Mouse (Mus musculus): ENCODE results near the gene Galnt16.

Gene Galnt16

DNA sequence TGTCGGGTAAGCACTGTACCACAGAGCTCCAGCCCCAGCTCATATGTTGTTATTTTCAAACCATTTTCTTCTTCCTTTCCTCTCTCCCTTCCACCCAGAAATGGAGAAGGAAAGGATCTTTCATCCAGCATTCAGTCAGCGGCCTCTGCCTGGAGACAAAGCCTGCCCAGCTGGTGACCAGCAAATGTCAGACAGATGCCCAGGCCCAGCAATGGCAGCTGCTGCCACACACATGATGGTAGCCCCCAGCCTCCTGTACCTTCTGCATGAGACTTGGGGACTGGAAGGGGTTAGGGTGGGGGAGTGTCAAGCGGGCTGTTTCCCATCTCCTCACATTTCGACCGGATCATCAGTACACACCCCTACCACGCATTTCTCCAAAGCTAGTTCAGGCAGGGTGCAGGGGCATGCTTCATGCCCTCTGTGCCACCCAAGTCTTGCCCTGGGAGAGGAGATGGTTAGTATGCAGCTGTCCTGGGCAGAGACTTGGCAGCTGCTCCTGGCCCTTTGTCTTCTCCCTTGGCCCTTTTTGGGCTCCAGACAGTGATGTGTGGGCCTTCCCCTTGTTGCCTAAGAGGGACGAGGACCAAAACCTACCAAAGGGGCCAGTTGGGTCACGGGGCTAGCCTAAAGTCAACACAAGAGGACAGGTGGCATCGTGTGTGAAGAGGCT is 83.7 kb downstream of the Galnt16 start:
- peak in 1 of 2 experiments; percentile 9 for DNase-seq

DNA sequence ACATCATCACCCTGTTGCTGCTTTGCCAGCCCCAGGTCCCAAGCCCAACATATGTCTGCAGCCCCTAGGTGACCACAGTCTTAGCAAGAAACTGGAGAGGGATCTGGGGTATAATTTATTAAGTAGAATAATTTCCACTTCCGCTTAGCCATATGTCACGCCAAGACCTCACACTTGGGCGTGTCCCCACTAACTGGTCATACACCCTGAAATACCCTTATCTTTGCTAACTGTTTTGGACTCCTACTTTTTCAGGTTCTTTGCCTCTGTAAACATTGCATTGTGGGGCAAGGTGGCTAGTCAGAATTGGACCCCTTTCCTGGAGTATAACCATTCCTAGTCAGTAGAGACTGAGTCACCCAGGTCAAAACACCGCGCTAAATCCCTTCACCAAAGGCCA is 84.4 kb downstream of the Galnt16 start:
- no peak for DNase-seq

DNA sequence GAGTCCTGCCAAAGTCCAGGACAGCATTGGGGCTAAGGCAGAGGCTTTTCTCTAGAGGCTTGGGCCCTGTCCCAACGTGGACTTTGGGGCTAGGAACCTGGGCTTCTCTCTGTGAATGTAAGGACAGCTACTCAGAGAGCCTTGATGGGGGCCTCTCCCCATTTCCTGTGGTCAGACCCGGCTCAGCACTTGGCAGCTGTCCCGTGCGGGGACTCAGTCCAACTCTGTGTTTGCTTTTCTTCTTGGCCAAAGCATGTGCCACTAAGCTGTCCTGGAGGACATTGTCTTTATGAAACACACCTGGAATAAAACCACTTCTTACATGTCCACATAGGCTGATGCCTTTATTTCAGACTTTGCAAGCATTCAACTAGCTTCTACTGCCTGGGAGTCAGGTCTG is 85.5 kb downstream of the Galnt16 start:
- no peak for DNase-seq

DNA sequence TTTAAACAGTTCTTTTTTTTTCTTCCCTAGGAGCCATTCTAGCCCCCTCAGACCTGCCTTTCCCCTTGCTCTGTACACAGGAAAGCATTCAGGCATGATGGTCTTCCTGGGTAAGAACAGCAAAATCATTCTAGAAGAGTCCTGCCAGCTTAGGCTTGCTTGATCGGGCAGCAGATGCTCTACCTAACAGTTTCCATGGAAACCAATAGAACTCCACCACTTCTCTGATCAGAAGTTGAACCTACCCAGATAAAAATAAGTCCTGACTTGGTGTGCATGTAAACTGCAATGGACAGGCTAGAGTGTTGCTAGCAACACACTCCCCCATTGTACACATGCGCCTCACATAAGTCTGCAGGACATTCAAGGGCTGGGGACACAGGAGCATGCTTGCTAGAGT is 86.1 kb downstream of the Galnt16 start:
- no peak for DNase-seq

DNA sequence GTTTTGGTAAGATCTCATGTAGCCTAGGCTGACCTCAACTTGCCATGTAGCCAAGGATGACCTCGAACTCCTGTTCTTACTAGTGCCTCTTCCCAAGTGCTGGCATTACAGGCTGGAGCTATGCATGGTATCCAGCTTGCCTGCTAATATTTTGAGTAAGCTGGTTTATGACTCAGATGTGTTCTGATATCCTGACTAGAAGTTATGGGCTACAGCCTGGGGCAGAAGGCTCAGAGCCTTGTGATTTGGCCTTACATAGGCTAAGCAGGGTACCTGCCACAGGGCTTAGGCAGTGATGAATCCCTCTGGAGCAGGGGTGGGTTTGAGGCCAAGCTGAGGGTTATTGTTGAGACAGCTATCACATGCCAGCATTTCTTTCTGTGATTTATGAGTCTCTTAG is 90.5 kb downstream of the Galnt16 start:
- no peak for DNase-seq

DNA sequence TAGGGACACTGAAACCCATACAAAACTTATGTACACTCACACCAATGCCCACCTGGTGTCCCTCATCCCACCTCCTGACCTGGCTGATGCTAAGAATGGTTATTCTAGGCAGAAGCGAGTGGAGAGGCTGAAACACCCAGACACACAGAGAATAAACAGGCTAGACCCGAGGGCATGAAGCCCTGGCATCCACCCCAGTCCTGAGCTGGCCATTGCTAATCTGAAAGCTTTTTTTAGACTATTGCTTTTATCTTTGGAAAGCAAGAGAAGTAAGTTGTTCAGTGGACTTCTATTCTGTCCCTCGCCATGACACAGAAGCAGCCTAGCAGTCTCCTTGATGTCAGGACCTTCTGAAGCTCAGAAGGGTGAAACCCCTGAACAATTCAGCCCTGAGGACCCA is 91.9 kb downstream of the Galnt16 start:
- no peak for DNase-seq

DNA sequence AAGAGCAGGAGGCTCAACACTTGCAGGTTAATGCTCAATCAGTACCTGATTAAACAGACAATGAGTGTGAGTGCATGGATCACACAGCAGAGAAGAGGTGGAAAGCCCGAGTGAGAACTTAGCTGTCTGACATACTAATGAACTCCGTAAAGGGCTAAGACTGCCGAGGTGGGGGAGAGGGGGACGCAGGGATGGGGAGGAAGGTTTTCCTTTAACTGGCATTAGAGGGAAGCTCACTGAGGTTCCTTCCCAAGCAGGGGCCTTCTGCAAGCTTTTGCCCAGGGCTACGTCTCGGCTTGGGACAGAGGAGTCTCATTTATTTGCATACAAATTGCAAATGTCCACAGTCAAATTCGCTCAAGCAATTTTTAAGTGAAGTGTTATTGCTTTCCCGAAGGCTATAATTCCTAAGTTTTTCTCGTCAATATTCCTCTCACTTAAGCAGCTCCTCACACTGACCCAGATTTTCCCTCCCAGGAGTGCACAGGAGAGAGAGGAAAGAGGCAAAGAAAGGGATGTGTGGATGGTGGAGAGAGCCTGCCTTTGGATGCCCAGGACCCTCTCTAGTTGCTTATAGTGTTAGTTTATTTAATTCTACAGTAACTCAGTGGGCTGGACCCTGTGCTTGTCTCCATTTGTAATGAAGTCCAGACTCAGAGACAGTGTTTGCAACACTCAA is 94.2 kb downstream of the Galnt16 start:
- no peak for DNase-seq

DNA sequence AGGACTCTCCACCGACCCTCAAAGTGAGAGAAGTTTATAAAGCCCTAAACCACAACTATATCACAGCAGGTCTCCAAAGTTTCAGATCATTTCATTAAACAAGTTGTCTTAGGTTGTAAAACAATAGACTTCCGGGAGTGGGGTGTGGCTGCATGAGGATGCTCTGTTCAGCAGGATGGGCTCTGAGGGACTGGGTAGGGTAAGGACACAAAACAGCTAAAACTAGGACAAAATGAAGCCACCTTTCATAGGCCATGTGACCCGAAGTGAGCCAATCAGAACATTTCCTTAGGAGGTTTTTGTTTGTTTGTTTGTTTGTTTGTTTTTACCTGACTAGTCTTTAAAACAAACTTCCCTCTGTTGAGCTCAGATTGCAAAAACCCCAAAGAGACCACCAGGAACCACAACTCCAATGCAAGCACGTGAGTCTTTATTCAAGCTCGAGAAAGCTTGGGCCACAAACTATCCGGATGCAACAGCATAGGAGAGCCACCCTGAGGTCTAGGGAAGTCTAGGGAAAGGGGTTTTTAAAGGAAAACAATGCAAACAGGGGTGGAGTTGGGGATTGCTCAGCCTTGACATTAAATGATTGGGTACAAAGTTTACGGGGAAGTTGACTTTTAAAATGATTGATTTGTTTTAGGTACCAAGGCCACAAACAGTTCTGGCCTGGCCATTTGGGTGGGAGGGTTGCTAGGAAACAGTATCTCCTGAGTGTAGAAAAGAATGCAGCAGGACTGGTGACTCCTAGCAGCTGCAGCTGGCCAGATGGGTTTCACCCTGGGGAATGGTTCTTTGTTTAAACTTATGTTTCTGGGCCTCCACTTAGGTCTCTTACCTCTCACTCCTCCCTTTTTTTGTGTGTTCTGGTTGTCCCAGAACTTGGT is 97.5 kb downstream of the Galnt16 start:
- DNase-seq = no peak

DNA sequence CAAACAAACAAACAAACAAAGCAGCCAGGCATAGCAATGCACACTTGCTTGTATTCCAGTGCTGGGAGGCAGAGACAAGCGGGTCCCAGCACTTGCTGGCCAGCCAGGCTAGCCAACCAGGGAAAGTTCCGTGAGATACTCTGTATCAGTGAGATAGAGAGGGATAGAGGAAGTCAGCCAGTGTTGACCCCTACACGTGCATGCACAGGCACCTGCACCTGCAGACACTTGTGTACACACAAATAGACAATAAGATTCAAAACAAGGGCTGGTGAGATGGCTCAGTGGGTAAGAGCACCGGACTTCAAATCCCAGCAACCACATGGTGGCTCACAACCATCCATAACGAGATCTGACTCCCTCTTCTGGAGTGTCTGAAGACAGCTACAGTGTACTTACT is 102.4 kb downstream of the Galnt16 start:
- DNase-seq = no peak

DNA sequence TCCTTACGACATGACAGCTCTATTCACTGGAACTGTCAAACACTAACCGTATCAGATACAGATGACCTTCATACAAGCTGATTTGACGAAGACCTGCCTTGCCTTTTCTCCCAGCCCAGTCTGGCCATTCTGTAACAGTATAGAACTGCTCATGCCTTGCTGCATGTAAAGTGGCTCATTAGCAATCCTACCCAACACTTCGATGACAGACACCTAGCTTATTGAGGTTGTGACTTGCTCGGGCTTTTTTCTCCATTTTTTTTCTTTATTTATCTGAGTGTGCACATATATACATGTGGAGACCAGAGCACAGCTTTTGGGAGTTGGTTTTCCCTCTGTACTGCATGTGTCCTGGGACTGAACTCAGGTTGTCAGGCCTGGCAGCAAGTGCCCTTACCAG is 113.7 kb downstream of the Galnt16 start:
- DNase-seq = no peak

DNA sequence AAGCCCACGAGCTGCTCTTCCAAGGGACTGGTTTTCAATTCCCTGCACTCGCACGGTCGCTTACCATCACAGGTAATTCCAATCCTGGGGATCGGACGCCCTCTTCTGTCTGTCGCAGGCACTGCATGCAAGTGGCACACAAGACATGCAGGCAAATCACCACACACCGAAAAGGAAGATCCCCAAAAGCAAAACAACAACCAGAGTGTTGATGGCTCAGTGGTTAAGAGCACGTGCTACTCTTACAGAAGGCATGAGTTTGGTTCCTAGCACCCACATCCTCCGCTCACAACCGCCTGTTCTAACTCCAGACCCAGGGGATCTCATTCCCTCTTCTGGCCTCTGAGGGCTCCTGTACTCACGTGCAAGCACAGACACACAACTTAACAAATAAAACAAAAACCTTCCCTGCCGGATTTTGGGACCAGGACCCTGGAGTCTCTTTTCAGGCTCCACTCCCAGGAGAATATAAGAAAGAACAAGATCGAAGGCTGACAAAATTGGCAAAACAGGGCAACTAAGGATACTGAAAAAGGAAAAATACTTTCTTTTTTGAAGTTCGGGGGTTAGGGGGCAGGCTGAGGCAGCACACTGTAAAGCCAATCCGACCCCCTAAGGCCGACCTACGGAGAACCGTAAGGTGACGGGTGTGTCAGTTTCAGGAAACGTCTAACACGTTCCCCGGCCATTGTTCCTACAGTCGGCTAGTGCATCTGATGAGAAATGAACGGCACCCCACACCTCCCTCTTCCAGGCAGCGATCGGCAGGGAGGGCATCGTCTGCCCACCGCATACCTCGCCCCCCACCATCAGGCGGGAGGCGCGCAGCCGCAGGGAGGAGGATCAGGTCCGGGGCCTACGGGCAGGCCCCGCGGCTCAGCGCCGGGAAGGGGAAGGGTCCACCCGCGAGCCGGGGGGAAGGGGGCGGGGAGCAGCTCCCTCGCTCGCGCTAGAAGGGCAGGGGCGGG is 124.9 kb downstream of the Galnt16 start:
- DNase-seq = peak; percentile 39 to 48

DNA sequence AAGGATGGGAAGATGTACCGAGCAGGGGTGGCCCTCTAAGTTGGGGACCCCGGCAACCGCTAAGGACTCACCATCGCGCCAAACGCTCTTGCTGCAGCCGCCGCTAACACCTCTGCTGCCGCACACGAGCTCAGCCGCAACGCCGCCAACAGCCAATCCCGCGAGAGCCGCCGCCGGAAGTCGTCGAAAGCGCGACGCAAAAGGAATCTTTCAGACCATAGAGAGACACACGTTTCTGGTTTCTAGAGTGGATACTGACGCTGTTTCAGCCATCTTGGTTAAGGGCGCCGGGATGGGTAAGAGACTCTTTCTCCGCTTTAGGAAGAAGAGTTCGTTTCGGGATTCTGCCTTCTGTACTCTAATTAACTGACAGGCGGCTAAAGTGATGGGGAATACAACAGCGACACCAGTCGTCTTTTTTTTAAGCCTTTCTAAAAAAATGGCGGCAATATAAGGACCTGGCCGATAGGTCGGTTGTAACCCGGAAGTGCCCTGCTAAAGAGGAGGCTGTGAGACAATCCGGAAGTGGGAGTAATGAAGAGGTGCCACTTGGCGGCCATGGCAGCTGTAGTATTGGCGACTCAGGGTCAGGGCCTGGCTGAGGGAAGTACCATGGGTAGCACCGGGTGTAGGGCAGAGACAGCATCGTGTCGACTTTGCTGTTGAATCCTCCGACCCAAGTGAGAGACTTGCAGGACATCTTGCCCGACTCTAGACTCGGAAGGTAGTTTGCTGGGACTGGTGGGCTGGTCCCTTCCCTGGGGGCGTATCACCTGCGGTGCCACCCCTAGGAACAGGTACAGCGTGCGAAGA is 125.8 kb downstream of the Galnt16 start, which contains the start of the genes Slc39a9 and Erh:
Gene Slc39a9, plus strand, starts transcription at position 191 of the 813 bp plus-strand sequence.
Gene Erh, minus strand, starts transcription at position 649 of the 813 bp plus-strand sequence.
- peak; percentile 92 to 93 for DNase-seq

DNA sequence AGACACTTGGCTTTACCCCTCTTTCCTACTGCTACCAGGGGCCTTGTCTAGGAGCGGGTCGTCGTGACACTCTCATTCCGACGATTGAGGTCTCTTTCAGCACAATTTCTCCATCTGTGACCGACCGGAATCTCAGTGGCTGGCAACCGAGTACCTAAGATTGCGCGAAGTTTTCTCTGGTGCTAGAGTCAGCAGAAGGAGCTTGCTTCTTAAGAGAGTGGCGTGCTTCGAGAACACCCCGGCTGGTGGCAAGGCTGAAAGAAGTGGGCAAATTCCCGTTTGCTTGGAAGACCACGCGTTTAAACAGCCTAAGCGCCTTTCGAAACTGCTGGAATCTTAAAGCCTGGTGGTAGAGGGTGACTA is 126.4 kb downstream of the Galnt16 start:
- DNase-seq = no peak

DNA sequence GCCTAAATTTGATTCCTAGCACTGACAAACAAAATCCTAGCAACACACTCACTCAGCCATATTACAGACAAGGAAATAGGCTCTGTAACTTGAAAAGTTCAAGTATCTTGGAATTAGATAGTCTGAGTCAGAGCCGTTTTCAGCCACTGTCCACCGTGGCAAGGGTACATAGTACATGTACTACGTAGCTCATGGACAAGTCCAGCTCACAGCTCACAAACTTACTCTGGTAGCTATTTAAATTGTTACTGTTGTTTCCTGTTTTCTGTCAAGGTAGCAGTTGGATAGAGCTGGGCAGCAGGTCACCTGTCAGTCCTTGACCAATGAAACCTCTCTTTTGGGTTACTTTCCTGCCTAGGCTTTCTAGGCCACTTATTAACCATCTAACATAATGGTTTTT is 128.3 kb downstream of the Galnt16 start:
- no peak for DNase-seq

DNA sequence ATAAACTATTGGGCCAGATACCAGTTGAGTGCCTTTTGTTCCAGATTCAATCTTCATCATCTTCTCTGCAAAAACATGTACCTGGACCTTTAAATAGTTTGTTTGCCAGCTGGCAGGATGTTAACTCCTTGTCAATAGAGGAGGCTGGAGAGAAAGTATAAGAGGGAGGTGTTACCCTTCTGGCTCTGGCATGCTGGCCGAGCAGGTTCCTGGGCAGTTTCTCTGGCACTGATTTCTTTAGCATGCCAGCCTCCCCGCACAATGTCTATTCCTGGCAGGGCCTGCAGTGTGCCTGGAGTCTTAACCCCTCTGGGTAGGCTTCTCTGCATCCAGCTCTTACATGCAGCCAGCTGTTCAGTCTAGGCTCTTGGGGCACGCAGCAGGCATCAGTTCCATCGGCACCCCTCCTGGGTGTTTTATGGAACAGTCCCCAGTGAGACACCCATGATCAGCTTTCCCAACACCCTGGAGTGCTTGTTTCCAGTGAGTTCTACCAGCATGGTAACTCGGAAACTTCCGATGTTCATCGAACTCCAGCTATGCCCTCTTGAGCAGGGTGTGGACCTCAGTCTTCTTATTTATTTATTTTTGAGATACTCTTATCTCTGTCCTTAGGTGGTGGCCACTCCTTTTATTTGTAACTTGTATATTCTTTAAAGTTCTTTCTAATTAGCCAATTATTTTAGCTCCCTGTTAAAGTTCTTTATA is 136.0 kb downstream of the Galnt16 start:
- DNase-seq = peak; percentile 34 to 60

DNA sequence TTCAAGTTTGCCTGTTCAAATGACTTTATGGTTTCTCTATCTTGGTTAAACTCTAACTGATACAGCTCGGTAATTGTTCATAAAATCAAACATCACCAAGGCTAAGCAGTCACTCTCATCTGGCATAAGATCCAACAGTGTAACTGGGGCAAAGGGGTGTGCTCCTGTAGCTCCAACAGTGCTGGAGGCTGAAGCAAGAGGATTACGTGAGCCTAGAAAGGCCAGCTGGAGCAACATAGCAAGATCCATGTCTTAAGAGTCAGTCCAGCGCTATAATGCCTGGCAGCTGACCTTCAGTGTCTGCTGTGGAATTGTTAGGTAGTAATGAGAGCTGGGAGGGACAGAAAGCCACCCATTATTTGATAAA is 136.6 kb downstream of the Galnt16 start:
- no peak for DNase-seq

DNA sequence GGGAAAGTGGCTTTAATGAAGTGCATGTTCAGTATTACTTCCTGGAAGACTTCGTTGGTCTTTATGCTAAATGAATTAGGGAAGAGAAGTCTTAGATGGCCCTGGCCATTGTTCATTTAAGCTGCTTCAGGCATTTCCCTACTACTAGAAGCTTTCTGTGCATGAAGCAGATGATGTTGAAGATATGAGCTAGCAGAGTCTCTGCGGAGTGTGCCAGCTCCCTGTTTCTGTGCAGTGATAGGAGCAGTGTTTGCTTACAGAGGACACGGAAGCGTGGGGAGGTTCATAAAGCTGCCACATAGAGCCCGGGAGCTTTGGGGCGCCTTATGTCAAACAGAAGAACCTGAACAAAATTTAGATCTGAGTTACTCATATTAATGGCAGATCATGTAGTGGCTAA is 140.6 kb downstream of the Galnt16 start:
- no peak for DNase-seq

DNA sequence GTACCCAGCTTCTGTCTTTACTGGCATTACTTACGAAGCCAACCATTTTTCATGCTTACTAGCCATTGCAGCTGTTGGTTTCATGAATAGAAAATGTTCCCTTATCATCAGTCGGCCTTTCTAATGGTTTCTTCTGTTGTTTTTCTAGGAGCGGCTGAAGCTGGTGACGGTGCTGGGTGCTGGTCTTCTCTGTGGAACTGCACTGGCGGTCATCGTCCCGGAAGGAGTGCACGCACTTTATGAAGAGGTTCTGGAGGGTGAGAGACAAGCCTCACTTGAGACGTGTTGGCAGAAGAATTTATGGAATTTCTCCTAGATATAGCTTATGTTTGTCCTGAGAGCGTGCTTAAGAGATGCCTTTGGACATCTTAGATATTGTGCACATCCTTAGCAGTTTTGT is 144.2 kb downstream of the Galnt16 start:
- no peak for DNase-seq

DNA sequence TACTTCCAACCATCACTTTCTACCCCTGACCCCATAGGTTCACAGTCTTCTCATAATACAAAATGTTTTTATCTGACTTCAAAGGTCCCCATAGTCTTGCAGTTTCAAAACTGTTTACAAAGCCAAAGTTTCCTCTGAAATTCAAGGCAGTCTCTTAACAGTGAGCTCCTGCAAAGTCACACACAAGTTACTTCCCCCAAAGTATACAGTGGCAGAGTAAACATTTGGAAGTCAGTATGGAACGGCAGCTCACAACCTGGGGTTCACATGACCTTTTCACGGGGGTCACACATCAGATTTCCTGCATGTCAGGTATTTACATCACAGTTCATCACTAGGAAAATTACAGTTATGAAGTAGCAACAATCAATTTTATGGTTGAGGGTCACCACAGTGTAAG is 145.9 kb downstream of the Galnt16 start:
- no peak for DNase-seq

DNA sequence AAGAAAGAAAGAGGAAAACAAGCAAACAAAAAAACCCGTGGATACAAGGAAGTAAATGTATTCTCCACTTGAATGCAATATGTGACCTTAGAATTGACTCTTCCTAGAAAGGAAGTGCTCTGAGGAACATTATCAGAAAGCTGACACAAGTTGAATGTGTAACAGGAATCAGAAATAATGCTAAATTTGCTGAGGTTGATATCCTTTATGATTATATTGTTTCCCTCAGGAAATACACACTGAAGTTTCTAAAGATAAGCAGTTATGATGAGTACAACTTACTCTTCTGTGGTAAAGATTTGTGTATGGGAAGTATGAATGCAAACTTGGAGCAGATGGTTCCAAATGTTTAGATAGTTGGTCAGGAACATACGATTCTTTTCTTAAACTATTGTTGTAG is 150.3 kb downstream of the Galnt16 start:
- no peak for DNase-seq

DNA sequence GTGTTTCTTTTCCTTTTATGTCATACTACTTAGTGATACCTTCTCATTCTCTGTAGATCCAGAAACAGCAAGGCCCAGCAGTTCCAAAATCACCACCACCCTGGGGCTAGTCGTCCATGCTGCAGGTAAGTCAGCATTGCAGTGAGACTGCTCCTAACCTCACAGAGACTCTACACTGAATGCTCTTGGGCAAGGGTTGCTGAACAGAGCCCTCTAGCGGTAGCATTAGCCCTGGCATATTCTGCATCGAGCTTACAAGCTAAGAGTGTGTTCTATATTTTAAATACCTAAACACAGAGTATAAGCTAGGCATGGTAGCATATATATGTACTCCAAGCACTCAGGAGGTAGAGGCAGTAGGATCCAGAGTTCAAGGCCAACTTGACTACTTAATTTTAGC is 155.1 kb downstream of the Galnt16 start:
- peak; percentile 63 to 69 for DNase-seq

Measured in cerebellum, adult 18-20 months (tissue).